Mouse (Mus musculus): ENCODE results near the gene Uba7. TPM values are rescaled to one million over a fixed set of nuclear protein-coding genes. Genes with fewer than 3 reads are reported as not detected.
"Not testable (repeated sequence)": the region's sequence is repeated elsewhere in the genome, so short reads cannot be mapped to it uniquely, and the experiment has no call there.

The Uba7 gene
- polyA plus RNA-seq, 1 experiment from 2014 or later, result 28.0 TPM

GRCm38 (mm10) chr9:107994464-107994863 is 19.2 kb downstream of the Uba7 start:
- ATAC-seq (ENCODE audit: insufficient number of reproducible peaks, low FRiP score, low TSS enrichment, low read depth), result no peak
- H3K9ac ChIP-seq, result no peak overlapping the region
- no peaks in the 10 kb centered on the region for H3K9me3 ChIP-seq (replicated peaks)
- H3K4me2 ChIP-seq (replicated peaks), result no peak overlapping the region
- WGBS, result 51% methylated on average over 2 of the region's 2 CpGs
- H3K4me1 ChIP-seq, result no peaks in the 10 kb centered on the region
- H3K27me3 ChIP-seq, result no peaks in the 10 kb centered on the region
- H3K36me3 ChIP-seq, result no peaks in the 10 kb centered on the region
- H3K27ac ChIP-seq (replicated peaks), result no peak overlapping the region
- no peak overlapping the region for H3K4me3 ChIP-seq (replicated peaks)

- Histone ChIP-seq H3K4me3 (replicated peaks) (no peak overlapping the region), H3K9me3 (replicated peaks) (no peaks in the 10 kb centered on the region), H3K4me2 (replicated peaks) (no peak overlapping the region), H3K9ac (no peak overlapping the region), H3K36me3 (no peaks in the 10 kb centered on the region), H3K27ac (replicated peaks) (no peak overlapping the region), H3K4me1 (no peaks in the 10 kb centered on the region), H3K27me3 (no peaks in the 10 kb centered on the region)
- 91% methylated on average over 21 of the region's 21 CpGs for WGBS
- no peak for ATAC-seq (ENCODE audit: insufficient number of reproducible peaks, low FRiP score, low TSS enrichment, low read depth)
Measured at GRCm38 (mm10) chr9:107995513-107995912, 20.2 kb downstream of the Uba7 start.

- 91% methylated on average over 5 of the region's 5 CpGs for WGBS
- Histone ChIP-seq H3K9me3 (replicated peaks) (no peaks in the 10 kb centered on the region), H3K27me3 (no peaks in the 10 kb centered on the region), H3K9ac (no peak within 1 kb of the TSS), H3K4me2 (replicated peaks) (no peak within 1 kb of the TSS), H3K4me3 (replicated peaks) (no peak within 1 kb of the TSS), H3K36me3 (no peaks in the 10 kb centered on the region), H3K4me1 (no peaks in the 10 kb centered on the region), H3K27ac (replicated peaks) (no peak within 1 kb of the TSS)
- ATAC-seq (ENCODE audit: insufficient number of reproducible peaks, low FRiP score, low TSS enrichment, low read depth), result no peak
Measured at GRCm38 (mm10) chr9:107996049-107996448, 20.7 kb downstream of the Uba7 start, which contains the start of gene Gm20662. TSS of gene Gm20662 (plus strand) at chr9:107996349.

- Histone ChIP-seq H3K4me1 (peaks cover 26% of the 10 kb centered on the region), H3K36me3 (no peaks in the 10 kb centered on the region), H3K27me3 (no peaks in the 10 kb centered on the region), H3K9ac (peak within 1 kb of the TSS; percentile 99), H3K27ac (replicated peaks) (peak within 1 kb of the TSS; percentile 96), H3K4me2 (replicated peaks) (peak within 1 kb of the TSS; percentile 80), H3K9me3 (replicated peaks) (no peaks in the 10 kb centered on the region), H3K4me3 (replicated peaks) (peak within 1 kb of the TSS; percentile 100)
- under 1% methylated on average over 51 of the region's 51 CpGs for WGBS
- ATAC-seq (ENCODE audit: insufficient number of reproducible peaks, low FRiP score, low TSS enrichment, low read depth), result peak; percentile 100
Measured at GRCm38 (mm10) chr9:108001922-108002770, 26.8 kb downstream of the Uba7 start, which contains the start of gene Ip6k1. TSS of gene Ip6k1 (plus strand) at chr9:108002501.

GRCm38 (mm10) chr9:108002778-108003530 is 27.6 kb downstream of the Uba7 start:
- WGBS, result under 1% methylated on average over 50 of the region's 50 CpGs
- Histone ChIP-seq H3K4me3 (replicated peaks) (peak overlapping the region; percentile 100), H3K9ac (peak overlapping the region; percentile 99), H3K27ac (replicated peaks) (peak overlapping the region; percentile 96), H3K4me2 (replicated peaks) (peak overlapping the region; percentile 63), H3K4me1 (peaks cover 26% of the 10 kb centered on the region), H3K27me3 (no peaks in the 10 kb centered on the region), H3K9me3 (replicated peaks) (no peaks in the 10 kb centered on the region), H3K36me3 (no peaks in the 10 kb centered on the region)
- ATAC-seq (ENCODE audit: insufficient number of reproducible peaks, low FRiP score, low TSS enrichment, low read depth), result peak; percentile 25

GRCm38 (mm10) chr9:108003531-108003890 is 28.2 kb downstream of the Uba7 start:
- Histone ChIP-seq H3K27ac (replicated peaks) (peak overlapping the region; percentile 96), H3K4me2 (replicated peaks) (peak overlapping the region; percentile 63), H3K4me1 (peaks cover 26% of the 10 kb centered on the region), H3K9ac (peak overlapping the region; percentile 99), H3K36me3 (no peaks in the 10 kb centered on the region), H3K27me3 (no peaks in the 10 kb centered on the region), H3K9me3 (replicated peaks) (no peaks in the 10 kb centered on the region), H3K4me3 (replicated peaks) (peak overlapping the region; percentile 100)
- ATAC-seq (ENCODE audit: insufficient number of reproducible peaks, low FRiP score, low TSS enrichment, low read depth), result no peak
- WGBS, result 9% methylated on average over 8 of the region's 8 CpGs

GRCm38 (mm10) chr9:108008041-108008440 is 32.7 kb downstream of the Uba7 start:
- H3K27me3 ChIP-seq, result no peaks in the 10 kb centered on the region
- H3K9me3 ChIP-seq (replicated peaks), result no peaks in the 10 kb centered on the region

GRCm38 (mm10) chr9:108010385-108010784 is 35.1 kb downstream of the Uba7 start:
- no peak for ATAC-seq (ENCODE audit: insufficient number of reproducible peaks, low FRiP score, low TSS enrichment, low read depth)
- H3K27me3 ChIP-seq, result no peaks in the 10 kb centered on the region
- H3K9ac ChIP-seq, result no peak overlapping the region
- no peak overlapping the region for H3K27ac ChIP-seq (replicated peaks)
- H3K36me3 ChIP-seq, result peaks cover 9% of the 10 kb centered on the region; the same call in 1 of the 2 replicates
- H3K4me3 ChIP-seq (replicated peaks), result no peak overlapping the region
- no peak overlapping the region for H3K4me2 ChIP-seq (replicated peaks)
- no peaks in the 10 kb centered on the region for H3K9me3 ChIP-seq (replicated peaks)
- no peaks in the 10 kb centered on the region for H3K4me1 ChIP-seq

More at GRCm38 (mm10) chr9:108008041-108008440, 32.7 kb downstream of the Uba7 start:
- Histone ChIP-seq H3K4me2 (replicated peaks) (no peak overlapping the region), H3K4me3 (replicated peaks) (no peak overlapping the region), H3K9ac (no peak overlapping the region), H3K4me1 (peaks cover 18% of the 10 kb centered on the region), H3K36me3 (0 out of 2 replicates have a peak, but pooled peaks cover 5% of the 10 kb centered on the region), H3K27ac (replicated peaks) (no peak overlapping the region)
- no peak for ATAC-seq (ENCODE audit: insufficient number of reproducible peaks, low FRiP score, low TSS enrichment, low read depth)
- WGBS, result 85% methylated on average over 5 of the region's 5 CpGs

- WGBS, result 99% methylated on average over 2 of the region's 2 CpGs
- not testable (repeated sequence) for ATAC-seq (ENCODE audit: insufficient number of reproducible peaks, low FRiP score, low TSS enrichment, low read depth)
Measured at GRCm38 (mm10) chr9:108013577-108013976, 38.3 kb downstream of the Uba7 start.

GRCm38 (mm10) chr9:108017127-108017526 is 41.8 kb downstream of the Uba7 start:
- Histone ChIP-seq H3K9me3 (replicated peaks) (no peaks in the 10 kb centered on the region), H3K27me3 (no peaks in the 10 kb centered on the region), H3K36me3 (peaks cover 13% of the 10 kb centered on the region; the same call in 1 of the 2 replicates), H3K27ac (replicated peaks) (no peak overlapping the region), H3K4me2 (replicated peaks) (no peak overlapping the region), H3K4me1 (no peaks in the 10 kb centered on the region), H3K9ac (no peak overlapping the region), H3K4me3 (replicated peaks) (no peak overlapping the region)
- WGBS, result 79% methylated on average over 3 of the region's 3 CpGs
- ATAC-seq (ENCODE audit: insufficient number of reproducible peaks, low FRiP score, low TSS enrichment, low read depth), result no peak

More at GRCm38 (mm10) chr9:108013577-108013976, 38.3 kb downstream of the Uba7 start:
- not testable (repeated sequence) for H3K4me2 ChIP-seq (replicated peaks); H3K4me3 ChIP-seq (replicated peaks); H3K27ac ChIP-seq (replicated peaks); H3K9me3 ChIP-seq (replicated peaks); H3K4me1 ChIP-seq; H3K9ac ChIP-seq; H3K27me3 ChIP-seq
- H3K36me3 ChIP-seq, result peaks cover 13% of the 10 kb centered on the region; the same call in 1 of the 2 replicates

GRCm38 (mm10) chr9:108020741-108021140 is 45.4 kb downstream of the Uba7 start:
- Histone ChIP-seq H3K4me3 (replicated peaks) (no peak overlapping the region), H3K4me1 (no peaks in the 10 kb centered on the region), H3K27me3 (no peaks in the 10 kb centered on the region), H3K9ac (no peak overlapping the region), H3K4me2 (replicated peaks) (no peak overlapping the region), H3K9me3 (replicated peaks) (no peaks in the 10 kb centered on the region), H3K27ac (replicated peaks) (no peak overlapping the region), H3K36me3 (peaks cover 25% of the 10 kb centered on the region)
- no peak for ATAC-seq (ENCODE audit: insufficient number of reproducible peaks, low FRiP score, low TSS enrichment, low read depth)
- 93% methylated on average over 1 of the region's 1 CpGs for WGBS
